Mouse (Mus musculus): ENCODE results near the gene Tmem150b. TPM values are rescaled to one million over a fixed set of nuclear protein-coding genes. Genes with fewer than 3 reads are reported as not detected.
A peak's percentile ranks its signal among the peaks of the same experiment; 100 is the strongest.

The Tmem150b gene
- total and polyA plus RNA-seq, 3 experiments, result 0.17 TPM; not detected in 2

DNA sequence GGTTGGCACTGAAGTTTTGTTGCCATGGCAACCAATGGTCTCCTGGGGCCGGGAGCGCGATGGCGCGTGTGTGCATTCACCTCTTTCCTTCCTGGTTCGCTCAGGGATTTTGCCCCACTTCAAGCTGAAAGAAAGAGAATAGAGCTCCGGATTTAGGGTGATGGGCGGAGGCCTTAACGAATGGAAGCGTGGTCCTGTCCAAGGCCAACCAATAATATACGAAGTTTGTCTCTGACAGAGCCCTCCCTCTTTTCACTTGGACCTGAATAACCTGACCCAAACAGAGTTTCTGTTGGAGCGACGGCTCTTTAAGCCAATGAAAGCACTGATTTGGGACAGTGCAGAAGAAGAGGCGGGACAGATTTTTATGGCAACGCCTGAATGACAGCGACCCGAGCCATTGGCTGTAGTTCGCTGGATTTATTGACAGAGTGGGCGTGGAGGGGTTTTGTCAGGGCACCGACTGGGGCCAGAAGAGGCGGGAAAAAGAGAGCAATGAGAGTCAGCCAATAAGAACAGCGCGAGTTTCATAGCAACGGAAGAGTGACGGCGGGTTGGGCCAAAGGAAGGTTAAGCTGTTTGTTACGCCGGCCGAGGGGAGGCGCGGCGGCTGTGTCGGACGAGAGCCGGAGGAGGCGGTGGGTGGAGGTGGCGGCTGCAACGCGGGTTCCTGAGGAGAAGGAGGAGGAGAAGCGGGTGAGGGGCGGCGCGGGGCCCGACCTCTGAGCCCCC is 14.7 kb upstream of the Tmem150b start, which contains the start of gene Kmt5c (continued):
- TF ChIP-seq ETS1 (conservative IDR thresholded peaks at IDR 0.05; ENCODE audit: low read depth, low read length) (no peak), TCF12 (IDR thresholded peaks at IDR 0.05; ENCODE audit: low read depth, low read length) (peak; percentile 78), POLR2A (IDR thresholded peaks at IDR 0.05; ENCODE audit: low read depth, low read length) (peak; percentile 74), ZKSCAN1 (IDR thresholded peaks at IDR 0.05; ENCODE audit: borderline replicate concordance, low read depth, low read length) (no peak), JUN (IDR thresholded peaks at IDR 0.05; ENCODE audit: insufficient read depth, low read depth, low read length) (no peak), BHLHE40 (IDR thresholded peaks at IDR 0.05; ENCODE audit: low read depth, low read length) (peak; percentile 56), MAX (IDR thresholded peaks at IDR 0.05; ENCODE audit: low read length) (peak; percentile 62; the same call in 1 of the 2 replicates), E2F4 (IDR thresholded peaks at IDR 0.05; ENCODE audit: insufficient replicate concordance, low read depth, low read length) (peak; percentile 85; the same call in 1 of the 2 replicates), NELFE (IDR thresholded peaks at IDR 0.05; ENCODE audit: low read depth, low read length) (peak; percentile 51; the same call in 1 of the 2 replicates), ZNF384 (IDR thresholded peaks at IDR 0.05; ENCODE audit: low read depth, low read length) (no peak)

DNA sequence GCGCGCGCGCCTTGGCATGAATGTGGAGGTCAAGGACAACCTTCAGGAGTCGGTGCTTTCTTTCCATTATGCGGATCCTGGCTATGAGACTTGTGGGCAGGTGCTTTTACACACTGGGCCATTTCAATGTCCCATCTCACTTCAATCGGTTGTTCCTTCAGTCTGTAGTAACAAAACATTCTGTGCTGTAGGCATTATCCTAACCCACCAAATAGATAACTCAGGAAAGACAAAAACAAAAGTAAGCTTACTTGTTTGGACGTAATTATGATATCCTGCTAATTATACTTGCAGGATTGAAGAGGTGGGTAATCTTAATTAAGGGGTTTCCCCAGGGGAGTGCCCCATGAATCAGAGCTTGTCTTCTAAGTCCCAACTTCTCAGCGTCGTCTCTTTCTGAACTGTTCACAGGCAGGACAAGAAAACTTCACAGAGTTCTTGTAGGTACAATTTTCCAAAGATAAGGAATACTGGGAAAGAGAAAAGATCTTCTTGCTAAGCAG is 14.0 kb upstream of the Tmem150b start:
- H3K36me3 ChIP-seq (replicated peaks in 1 of 2; ENCODE audit: control insufficient read depth in 1 of 2, insufficient read depth in 1 of 2, low read length in 1 of 2), result peaks cover 14 to 25% of the 10 kb centered on the region in 2 experiments
- TF ChIP-seq NRF1 (IDR thresholded peaks at IDR 0.05; ENCODE audit: low read depth, low read length) (peak; percentile 71; the same call in 1 of the 2 replicates), MYC (IDR thresholded peaks at IDR 0.05; ENCODE audit: low read depth, low read length) (no peak), RAD21 (IDR thresholded peaks at IDR 0.05; ENCODE audit: low read depth, low read length) (no peak), JUND (conservative IDR thresholded peaks at IDR 0.05; ENCODE audit: low read depth, low read length) (no peak), ETS1 (conservative IDR thresholded peaks at IDR 0.05; ENCODE audit: low read depth, low read length) (0 out of 2 replicates have a peak, but pooled peaks have one; percentile 22), NELFE (IDR thresholded peaks at IDR 0.05; ENCODE audit: low read depth, low read length) (no peak), EP300 (IDR thresholded peaks at IDR 0.05; ENCODE audit: low read length) (peak; percentile 53), RCOR1 (conservative IDR thresholded peaks at IDR 0.05; ENCODE audit: low read depth, low read length) (0 out of 2 replicates have a peak, but pooled peaks have one; percentile 50), CHD2 (IDR thresholded peaks at IDR 0.05; ENCODE audit: low read length) (no peak), TBP (conservative IDR thresholded peaks at IDR 0.05; ENCODE audit: low read depth, low read length) (0 out of 2 replicates have a peak, but pooled peaks have one; percentile 29)
- no peaks in the 10 kb centered on the region for H3K79me2 ChIP-seq (replicated peaks; ENCODE audit: control insufficient read depth, extremely low read depth, insufficient read depth, poor library complexity, severe bottlenecking)
- H3K9ac ChIP-seq (ENCODE audit: insufficient read depth, low read depth), result peak overlapping the region; percentile 73
- H3K27ac ChIP-seq (ENCODE audit: insufficient read depth, low read depth), result peak overlapping the region; percentile 71
- H3K9me3 ChIP-seq (replicated peaks; ENCODE audit: low read length), result no peaks in the 10 kb centered on the region
- H3K4me2 ChIP-seq (ENCODE audit: insufficient read depth, low read depth, poor library complexity, severe bottlenecking), result peak overlapping the region; percentile 63
- peaks cover 5 to 24% of the 10 kb centered on the region in 2 experiments; a peak in 3 of 4 replicates for H3K4me1 ChIP-seq (ENCODE audit: control insufficient read depth in 1 of 2, insufficient read depth in 2 of 2)
- H3K4me3 ChIP-seq (replicated peaks in 1 of 3; ENCODE audit: low read depth in 2 of 3, low read length in 2 of 3, poor library complexity in 1 of 3), result peak overlapping the region; percentile 46 to 55 (median 47)
- dilution Hi-C loops (cut with MboI; ENCODE audit: extremely low pct_ligation_motif_present, extremely low pct_unique_long_range_greater_than_20kb, low sequenced_read_pairs), result no loop called here
- no peak for DNase-seq (ENCODE audit: extremely low read depth)
- no peaks in the 10 kb centered on the region for H3K27me3 ChIP-seq (replicated peaks)
- in situ Hi-C loops (cut with MboI; ENCODE audit: low pct_ligation_motif_present, low pct_unique_long_range_greater_than_20kb, low sequenced_read_pairs), result no loop called here
